Mouse (Mus musculus) common myeloid progenitor, adult 5-6 weeks (primary cell): ENCODE measurements around the gene Dph1. TPM values are rescaled to one million over a fixed set of nuclear protein-coding genes. Genes with fewer than 3 reads are reported as not detected.
A peak's percentile ranks its signal among the peaks of the same experiment; 100 is the strongest.

Experiments
- ATAC-seq: replicated peaks from 2 replicates; pipeline ENCODE4 v1.8.0; 2016; ENCODE audit warnings: low read depth, mild to moderate bottlenecking, moderate TSS enrichment, inconsistent platforms; ENCODE audit not compliant: poor library complexity, severe bottlenecking
- total RNA-seq: library from RNA; stranded (forward); fragments of 200-1000, 187-1606 nt; gene quantifications from 2 replicates; pipeline ENCODE4 v1.2.3, GENCODE M21; 2017

The Dph1 gene
- total RNA-seq, 1 experiment from 2014 or later: 10.5 TPM

DNA sequence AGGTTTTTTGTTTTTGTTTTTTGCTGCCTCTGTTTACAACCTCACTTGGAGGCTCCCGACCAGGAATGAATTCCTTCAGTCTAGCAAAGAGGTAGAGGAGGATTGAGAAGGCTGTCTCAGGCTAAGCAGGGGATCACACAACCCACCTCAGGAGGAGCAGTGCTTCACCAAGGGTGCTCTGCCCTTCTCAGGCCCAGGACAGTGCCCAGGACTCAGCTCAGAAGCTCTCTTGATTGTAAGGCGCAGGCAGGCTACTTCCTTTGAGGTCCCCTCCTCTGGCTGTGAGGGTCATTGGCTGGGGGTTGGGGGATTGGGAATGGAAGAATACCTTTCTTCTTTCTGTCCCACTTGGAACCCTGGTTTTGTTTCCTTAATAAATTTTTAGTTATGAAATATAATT is 27.0 kb downstream of the Dph1 start:
- no peak for ATAC-seq

- ATAC-seq: no peak
Measured at GRCm38 (mm10) chr11:75163379-75163778, 27.7 kb downstream of the Dph1 start.

- no peak for ATAC-seq
Measured at GRCm38 (mm10) chr11:75162591-75163080, 28.4 kb downstream of the Dph1 start.

DNA sequence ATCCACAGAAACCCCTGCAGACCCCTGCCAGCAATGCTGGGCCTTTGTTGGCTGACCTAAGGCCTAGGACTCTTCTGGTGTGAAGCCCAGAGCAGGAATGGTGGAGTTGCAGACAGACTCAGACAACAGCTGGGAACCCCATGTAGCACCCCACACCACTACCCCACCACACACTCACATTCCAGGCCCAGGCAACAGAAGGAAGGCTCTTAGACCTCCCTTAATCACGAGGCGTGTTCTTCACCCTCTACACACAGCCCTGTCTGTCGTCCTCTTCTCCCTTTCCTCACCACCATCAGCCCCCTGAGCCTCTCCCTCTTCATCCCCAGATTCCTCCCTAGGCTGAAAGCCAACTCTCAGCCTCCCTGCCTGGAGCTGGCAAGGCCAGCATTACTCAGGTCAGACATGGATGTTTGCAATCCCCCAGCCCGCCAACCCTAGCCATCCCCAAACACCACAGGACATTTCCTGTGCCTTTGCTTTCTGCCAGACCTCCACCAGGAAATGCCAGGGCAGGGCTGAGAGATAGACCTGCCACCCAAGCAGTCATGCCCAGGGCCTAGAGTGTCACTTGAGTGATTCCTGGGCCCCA is 29.5 kb downstream of the Dph1 start:
- ATAC-seq: no peak

GRCm38 (mm10) chr11:75160954-75161353 is 30.1 kb downstream of the Dph1 start:
- ATAC-seq: no peak

DNA sequence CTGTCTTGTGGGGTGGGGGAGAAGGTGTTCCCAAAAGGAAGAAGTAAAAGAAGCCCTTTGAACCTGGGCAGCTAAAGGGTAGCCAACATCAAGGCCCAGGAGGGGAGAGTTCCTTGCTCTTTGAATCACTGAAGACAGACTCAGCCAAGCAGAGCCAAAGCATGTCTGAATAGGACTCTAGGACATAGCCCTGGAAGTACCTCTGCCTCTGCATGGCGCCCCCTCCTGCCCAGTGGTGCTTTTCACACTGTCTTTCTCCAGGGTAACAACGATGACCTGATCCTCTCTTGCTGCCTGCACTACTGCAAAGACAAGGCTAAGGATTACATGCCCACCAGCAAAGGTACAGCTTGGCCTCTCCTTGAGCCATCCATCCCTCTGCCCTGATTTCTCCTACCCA is 31.5 kb downstream of the Dph1 start:
- peak; percentile 50; the same call in 1 of the 2 replicates for ATAC-seq

GRCm38 (mm10) chr11:75158432-75158831 is 32.6 kb downstream of the Dph1 start:
- peak; percentile 52 for ATAC-seq

GRCm38 (mm10) chr11:75157901-75158300 is 33.1 kb downstream of the Dph1 start:
- no peak for ATAC-seq

- ATAC-seq: no peak
Measured at GRCm38 (mm10) chr11:75157037-75157436, 34.0 kb downstream of the Dph1 start.

- ATAC-seq: no peak
Measured at GRCm38 (mm10) chr11:75156416-75156815, 34.6 kb downstream of the Dph1 start.

DNA sequence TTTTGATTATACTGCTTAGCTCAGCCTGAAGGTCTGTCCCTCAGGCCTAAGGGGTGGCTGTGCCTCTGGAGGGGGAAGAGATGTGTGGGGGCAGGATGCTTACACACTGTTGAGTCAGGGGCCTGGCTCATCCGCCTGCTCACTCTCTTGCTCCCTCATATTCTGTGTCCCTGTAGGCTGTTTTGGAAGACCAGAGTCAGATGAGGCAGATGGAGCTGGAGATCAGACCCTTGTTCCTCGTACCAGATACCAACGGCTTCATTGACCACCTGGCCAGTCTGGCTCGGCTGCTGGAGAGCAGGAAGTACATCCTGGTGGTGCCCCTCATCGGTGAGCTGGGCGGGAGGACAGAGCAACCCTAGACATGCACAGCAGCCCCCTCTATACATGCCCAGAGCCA is 35.1 kb downstream of the Dph1 start:
- ATAC-seq: no peak

DNA sequence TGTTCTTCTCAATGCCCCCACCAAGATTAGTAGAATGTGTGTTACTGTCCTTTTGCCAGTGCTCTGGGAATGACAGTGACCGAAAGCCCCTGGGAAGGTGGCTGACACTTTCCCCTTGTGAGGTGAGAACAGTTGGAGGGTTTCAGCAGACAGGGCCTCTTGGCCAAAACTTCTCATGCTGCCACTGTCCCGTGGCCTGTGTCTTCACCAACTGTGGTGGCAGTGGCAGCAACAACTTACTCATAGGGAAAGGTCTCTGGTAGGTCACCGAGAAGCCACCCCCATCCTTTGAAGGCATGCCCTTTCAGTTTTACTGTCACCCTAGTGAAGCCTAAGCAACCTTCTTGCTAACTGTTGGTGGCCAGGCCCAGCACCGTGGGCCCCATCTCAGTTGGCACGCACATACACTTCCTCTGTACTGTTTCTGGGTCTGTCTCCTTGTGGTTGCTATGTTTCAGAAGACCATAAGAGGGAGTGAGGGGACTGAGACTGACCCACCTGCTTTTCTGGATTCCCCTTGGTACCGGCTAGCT is 36.9 kb downstream of the Dph1 start:
- peak; percentile 68 for ATAC-seq

- peak; percentile 77 for ATAC-seq
Measured at GRCm38 (mm10) chr11:75152603-75153557, 38.2 kb downstream of the Dph1 start.

DNA sequence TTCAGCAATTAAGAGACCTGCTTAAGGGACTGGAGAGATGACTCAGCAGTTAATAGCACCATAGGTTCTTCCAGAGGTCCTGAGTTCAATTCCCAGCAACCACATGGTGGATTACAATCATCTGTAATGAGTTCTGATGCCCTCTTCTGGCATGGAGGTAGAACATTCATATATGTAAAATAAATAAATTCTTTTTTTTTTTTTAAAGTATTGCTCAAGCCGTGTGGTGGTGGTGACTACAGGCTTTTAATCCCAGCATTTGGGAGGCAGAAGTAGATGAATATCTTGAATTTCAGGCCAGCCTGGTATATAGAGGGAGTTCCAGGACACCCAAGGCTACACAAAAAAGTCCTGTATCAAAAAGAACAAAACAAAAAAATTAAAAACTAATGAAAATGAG is 40.7 kb downstream of the Dph1 start:
- no peak for ATAC-seq

- no peak for ATAC-seq
Measured at GRCm38 (mm10) chr11:75148332-75149035, 42.6 kb downstream of the Dph1 start.

DNA sequence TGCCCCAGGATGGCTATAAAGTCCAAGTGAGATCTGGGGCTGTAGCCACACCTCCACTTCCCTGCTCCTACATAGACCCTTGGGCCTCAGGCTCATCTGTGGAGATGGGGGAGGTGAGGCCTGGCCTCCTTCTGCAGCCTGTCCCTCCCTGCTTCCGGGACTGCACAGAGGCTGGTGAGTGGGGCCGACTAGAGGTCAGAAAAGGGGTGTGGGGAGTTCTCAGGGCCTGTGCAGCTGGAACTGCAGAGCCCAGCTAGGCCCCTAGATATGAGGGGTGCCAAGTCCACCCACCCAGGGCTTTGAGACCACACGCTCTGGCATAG is 43.2 kb downstream of the Dph1 start:
- ATAC-seq: 0 out of 2 replicates have a peak, but pooled peaks have one; percentile 20

GRCm38 (mm10) chr11:75147106-75147845 is 43.8 kb downstream of the Dph1 start:
- ATAC-seq: peak; percentile 41; the same call in 1 of the 2 replicates

- no peak for ATAC-seq
Measured at GRCm38 (mm10) chr11:75145841-75146240, 45.2 kb downstream of the Dph1 start.

DNA sequence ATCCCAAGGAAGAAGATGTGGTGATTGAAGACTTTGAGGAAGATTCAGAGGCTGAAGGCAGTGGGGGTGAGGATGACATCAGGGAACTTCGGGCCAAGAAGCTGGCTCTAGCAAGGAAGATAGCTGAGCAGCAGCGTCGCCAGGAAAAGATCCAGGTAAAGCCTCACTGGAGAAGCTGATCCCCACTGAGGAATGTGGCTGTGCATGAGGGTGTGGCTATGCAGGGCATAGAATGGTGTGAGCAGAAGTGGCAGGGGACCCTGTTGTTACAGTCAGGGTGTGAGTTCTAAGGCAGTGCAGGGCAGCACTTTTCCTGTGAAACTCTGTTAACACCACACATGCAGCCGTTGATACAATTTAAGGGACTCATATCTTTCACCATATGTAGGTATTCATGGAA is 48.3 kb downstream of the Dph1 start:
- no peak for ATAC-seq

- no peak for ATAC-seq
Measured at GRCm38 (mm10) chr11:75141913-75142312, 49.1 kb downstream of the Dph1 start.
